Mouse (Mus musculus) small intestine, adult 2 months (tissue): ENCODE measurements around the gene Zfp663.

Experiments used
- CTCF ChIP-seq: fragments of 200-500 bp; IDR thresholded peaks from 2 replicates; pipeline ENCODE4 v1.5.1; 2012; ENCODE audit warnings: low read depth, mild to moderate bottlenecking, control low read depth, inconsistent platforms, low read length, moderate library complexity, mixed read lengths; ENCODE audit not compliant: insufficient replicate concordance, insufficient read length; ENCODE audit errors: extremely low read depth
- POLR2A ChIP-seq: fragments of 200-500 bp; IDR thresholded peaks from 2 replicates; pipeline ENCODE4 v1.6.1; 2012; ENCODE audit warnings: low read depth, mild to moderate bottlenecking, control low read depth, inconsistent platforms, low read length, moderate library complexity

GRCm38 (mm10) chr2:165396831-165397501 lies 28.4 kb upstream of the Zfp663 start:
- no peak for TF ChIP-seq CTCF
- no peak for TF ChIP-seq POLR2A
